Mouse (Mus musculus): ENCODE data around the gene Mtf1.

Gene Mtf1
- long read RNA-seq, experiment 1, partial matches to known transcripts, result 0 of 4 reads
- long read RNA-seq, experiment 1, other reads (novel, unspliced or antisense), result 1 of 4 reads
- long read RNA-seq, experiment 2, partial matches to known transcripts, result 0 of 6 reads
- long read RNA-seq, experiment 2, other reads (novel, unspliced or antisense), result 2 of 6 reads

- intact Hi-C loops (cut with DNase I), result loop anchor here (1.0 kb wide), 1 partner anchor 46 kb away; no protein-coding TSS in a partner anchor
These were observed at the start of gene Mtf1 for GRCm38 (mm10) chr4:124801552-124802308. Gene Mtf1, plus strand, starts transcription at chr4:124802104.

GRCm38 (mm10) chr4:124752281-124753199 is 49.4 kb upstream of the Mtf1 start:
- intact Hi-C loops (cut with DNase I), result no loop called here

GRCm38 (mm10) chr4:124755526-124755925 is 46.4 kb upstream of the Mtf1 start:
- intact Hi-C loops (cut with DNase I), result no loop called here

GRCm38 (mm10) chr4:124759305-124759811 is 42.5 kb upstream of the Mtf1 start:
- intact Hi-C loops (cut with DNase I), result no loop called here

GRCm38 (mm10) chr4:124761201-124761600 is 40.7 kb upstream of the Mtf1 start:
- intact Hi-C loops (cut with DNase I), result no loop called here

GRCm38 (mm10) chr4:124762858-124763452 is 38.9 kb upstream of the Mtf1 start:
- intact Hi-C loops (cut with DNase I), result no loop called here

- intact Hi-C loops (cut with DNase I), result no loop called here
These were observed 35.9 kb upstream of the Mtf1 start for GRCm38 (mm10) chr4:124765802-124766565.

GRCm38 (mm10) chr4:124766566-124766940 is 35.4 kb upstream of the Mtf1 start:
- intact Hi-C loops (cut with DNase I), result no loop called here

GRCm38 (mm10) chr4:124768963-124769591 is 32.8 kb upstream of the Mtf1 start:
- intact Hi-C loops (cut with DNase I), result no loop called here

- intact Hi-C loops (cut with DNase I), result no loop called here
These were observed 31.3 kb upstream of the Mtf1 start for GRCm38 (mm10) chr4:124770624-124771023.

GRCm38 (mm10) chr4:124772125-124772524 is 29.8 kb upstream of the Mtf1 start:
- intact Hi-C loops (cut with DNase I), result no loop called here

- intact Hi-C loops (cut with DNase I), result no loop called here
These were observed 28.5 kb upstream of the Mtf1 start for GRCm38 (mm10) chr4:124773449-124773848.

GRCm38 (mm10) chr4:124773995-124774394 is 27.9 kb upstream of the Mtf1 start:
- intact Hi-C loops (cut with DNase I), result no loop called here

- intact Hi-C loops (cut with DNase I), result no loop called here
These were observed 27.5 kb upstream of the Mtf1 start for GRCm38 (mm10) chr4:124774429-124774828.

- intact Hi-C loops (cut with DNase I), result no loop called here
These were observed 20.5 kb upstream of the Mtf1 start for GRCm38 (mm10) chr4:124781361-124781760.

GRCm38 (mm10) chr4:124782395-124782794 is 19.5 kb upstream of the Mtf1 start:
- intact Hi-C loops (cut with DNase I), result no loop called here

GRCm38 (mm10) chr4:124783937-124784336 is 18.0 kb upstream of the Mtf1 start:
- intact Hi-C loops (cut with DNase I), result no loop called here

- intact Hi-C loops (cut with DNase I), result no loop called here
These were observed 11.9 kb upstream of the Mtf1 start for GRCm38 (mm10) chr4:124790013-124790412.

GRCm38 (mm10) chr4:124792114-124792513 is 9.8 kb upstream of the Mtf1 start:
- intact Hi-C loops (cut with DNase I), result no loop called here

- intact Hi-C loops (cut with DNase I), result no loop called here
These were observed 5.8 kb upstream of the Mtf1 start for GRCm38 (mm10) chr4:124796141-124796540.
